Mouse (Mus musculus) adrenal gland (tissue): ENCODE results near the gene Nrxn3.

Source experiments
- intact Hi-C: fragments of 180-260 bp; cut with DNase I; formaldehyde crosslinking; loops from one replicate; pipeline ENCODE4 v1.15.1; 2025

The Nrxn3 gene

DNA sequence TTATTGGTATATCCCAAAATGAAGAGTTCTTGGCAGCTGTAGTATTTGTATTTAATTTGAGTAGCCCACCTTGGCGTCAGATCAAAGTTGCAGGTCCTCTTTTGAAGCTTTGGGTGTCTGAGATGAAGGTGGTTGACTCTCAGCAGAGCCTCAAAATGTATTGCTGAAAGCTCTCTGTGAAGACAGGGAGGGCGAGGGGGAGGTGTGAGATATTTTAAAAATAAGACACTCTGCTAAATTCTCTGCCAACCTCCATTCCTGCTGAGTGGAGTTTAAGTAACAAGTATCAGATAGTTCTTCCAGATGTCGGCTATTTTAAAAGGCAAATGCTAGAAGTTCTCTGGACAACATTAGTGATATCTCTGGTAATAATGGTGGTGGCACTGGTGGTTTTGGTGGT lies 1069.2 kb downstream of the Nrxn3 start:
- intact Hi-C loops: no loop called here

DNA sequence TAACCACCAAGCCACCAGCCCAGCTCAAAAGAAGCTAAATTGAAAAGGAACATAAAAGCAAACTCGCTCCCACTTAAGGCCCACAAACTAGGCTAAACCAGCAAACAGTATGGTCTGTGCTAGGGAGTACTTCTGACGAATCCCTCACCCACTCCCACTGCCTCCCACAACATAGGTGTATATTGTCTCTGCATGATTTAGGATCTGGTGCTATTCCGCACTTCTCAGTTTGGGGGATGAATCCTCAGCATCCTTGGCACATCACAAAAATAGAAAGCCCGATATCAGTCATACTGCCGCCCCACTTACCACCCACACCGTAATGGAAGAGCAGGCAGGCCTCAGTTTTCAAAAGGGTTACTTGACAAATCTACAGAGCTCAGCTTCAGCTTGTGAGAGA lies 1072.1 kb downstream of the Nrxn3 start:
- intact Hi-C loops: no loop called here

DNA sequence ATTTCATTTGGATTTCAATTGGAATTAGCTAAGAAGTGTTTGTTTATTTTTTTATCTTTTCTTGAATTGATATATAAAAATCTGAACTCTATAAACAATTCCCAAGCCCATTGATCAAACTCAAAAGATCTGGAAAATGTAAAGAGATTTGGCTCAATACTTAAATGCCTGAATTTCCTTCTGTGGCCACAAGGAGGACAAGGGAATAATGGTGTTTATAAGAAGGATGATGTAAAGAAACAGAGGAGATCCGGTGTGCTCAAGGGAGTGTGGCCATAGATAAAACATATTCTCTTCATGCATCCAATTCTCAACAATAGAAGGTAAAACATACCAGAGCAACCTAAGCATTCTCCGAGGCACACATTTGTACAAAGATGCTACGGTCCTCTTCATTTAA lies 1085.5 kb downstream of the Nrxn3 start:
- intact Hi-C loops: no loop called here

GRCm38 (mm10) chr12:89810146-89810545 lies 1087.5 kb downstream of the Nrxn3 start:
- intact Hi-C loops: no loop called here

- intact Hi-C loops: no loop called here
These were observed 1089.3 kb downstream of the Nrxn3 start for GRCm38 (mm10) chr12:89811815-89812549.

DNA sequence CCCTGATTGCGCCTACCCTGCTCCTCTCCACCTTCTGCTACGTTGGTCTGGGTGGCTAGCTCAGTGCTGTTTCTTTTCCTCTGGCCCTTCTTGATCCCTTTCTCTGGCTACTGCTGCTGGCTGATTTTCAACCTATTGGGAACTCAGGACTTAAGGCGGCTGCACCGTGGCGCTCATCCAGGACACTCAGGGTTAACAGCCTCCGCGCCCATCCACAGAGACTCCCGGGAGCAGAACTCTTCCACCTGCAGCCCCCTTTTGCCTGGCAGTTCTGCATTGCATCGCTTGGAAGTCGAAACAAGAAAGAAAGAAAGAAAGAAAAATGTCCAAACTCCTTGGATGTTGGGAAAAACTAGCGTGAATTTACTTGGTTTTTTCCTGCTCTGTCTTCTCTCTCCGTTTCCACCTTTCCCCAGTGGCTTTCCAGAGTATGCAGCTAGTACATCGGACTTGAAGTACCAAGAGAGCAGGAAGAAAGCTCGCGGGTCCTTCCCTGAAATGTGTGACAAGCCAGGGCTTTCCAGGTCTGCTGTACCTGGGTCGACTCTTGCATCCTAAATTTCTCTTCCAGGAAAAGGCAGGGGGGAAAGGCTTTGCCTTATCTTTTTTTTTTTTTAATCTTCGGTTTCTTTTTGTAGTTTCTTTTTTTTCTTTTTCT lies 1090.0 kb downstream of the Nrxn3 start:
- intact Hi-C loops: no loop called here

GRCm38 (mm10) chr12:89813294-89813693 lies 1090.6 kb downstream of the Nrxn3 start:
- intact Hi-C loops: no loop called here

DNA sequence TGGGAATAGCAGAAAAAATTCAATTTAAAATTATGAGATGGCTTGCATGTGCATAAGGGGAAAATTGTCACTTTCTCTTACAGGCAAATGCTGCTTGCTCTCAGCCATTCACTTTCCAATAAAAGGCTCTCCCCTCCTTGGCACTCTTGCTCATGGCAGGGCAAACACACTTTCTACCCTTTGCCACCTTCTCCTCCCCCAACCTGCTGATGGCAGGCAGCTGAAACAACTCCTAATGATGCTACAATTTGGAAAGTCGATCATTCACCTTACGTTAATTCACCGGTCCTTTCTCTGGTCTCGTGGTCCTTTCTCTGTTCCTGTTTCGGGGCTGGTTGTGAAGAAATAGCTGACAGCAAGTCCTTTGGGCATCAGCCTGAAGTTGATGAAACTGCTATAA lies 1091.0 kb downstream of the Nrxn3 start:
- intact Hi-C loops: no loop called here

GRCm38 (mm10) chr12:89814536-89814935 lies 1091.9 kb downstream of the Nrxn3 start:
- intact Hi-C loops: no loop called here

DNA sequence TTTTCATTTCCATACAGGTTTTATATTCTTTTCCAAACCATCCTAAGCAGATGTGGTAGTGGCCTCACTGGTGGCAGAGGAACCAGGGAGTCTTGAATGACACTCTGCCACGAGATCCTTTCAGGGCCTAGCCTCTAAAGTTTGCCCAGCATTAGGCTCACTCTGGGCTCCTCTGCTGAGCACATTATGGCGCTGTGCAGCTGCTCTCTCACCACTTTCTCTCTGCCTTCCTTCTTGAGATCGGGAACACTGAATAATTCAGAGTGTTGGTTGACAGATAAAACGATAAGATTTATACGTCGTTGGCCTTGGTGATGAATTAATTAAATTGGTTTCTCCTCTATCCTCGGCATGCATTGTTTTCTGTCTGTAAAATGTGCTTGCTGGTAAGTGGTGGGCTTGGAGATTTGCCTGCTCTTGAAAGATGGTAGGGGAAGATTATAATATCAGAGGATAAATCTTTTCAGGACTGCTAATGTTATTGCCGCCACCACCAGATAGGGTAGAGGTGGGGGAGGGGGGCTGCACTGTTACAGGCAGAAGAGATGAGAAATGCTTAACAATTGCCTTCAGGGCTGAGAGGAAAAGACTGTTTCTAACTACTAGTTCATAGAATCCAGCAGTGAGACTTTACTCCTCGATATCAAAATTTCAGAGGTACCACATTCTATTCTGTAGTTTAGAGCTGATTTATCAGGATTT lies 1094.5 kb downstream of the Nrxn3 start:
- intact Hi-C loops: no loop called here

DNA sequence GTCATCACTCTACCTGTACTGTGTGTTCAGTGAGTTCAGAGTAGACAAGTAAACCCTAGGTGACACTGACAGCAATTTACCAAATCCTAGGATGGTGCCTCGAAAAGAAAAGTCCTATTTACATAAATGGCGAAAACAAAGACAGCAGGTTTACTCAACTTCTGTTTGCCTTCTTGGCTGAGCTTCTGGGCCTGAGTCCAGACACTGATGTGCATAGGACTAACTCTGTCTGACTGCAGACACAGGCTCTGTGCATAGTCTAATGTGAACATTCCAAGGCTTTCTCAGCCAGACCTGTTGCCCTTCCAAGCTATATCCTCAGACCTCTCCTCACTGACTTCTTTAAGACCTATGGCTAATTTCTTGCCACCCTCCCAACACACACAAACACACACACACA lies 1095.5 kb downstream of the Nrxn3 start:
- intact Hi-C loops: no loop called here

- intact Hi-C loops: no loop called here
These were observed 1099.5 kb downstream of the Nrxn3 start for GRCm38 (mm10) chr12:89822141-89822540.

DNA sequence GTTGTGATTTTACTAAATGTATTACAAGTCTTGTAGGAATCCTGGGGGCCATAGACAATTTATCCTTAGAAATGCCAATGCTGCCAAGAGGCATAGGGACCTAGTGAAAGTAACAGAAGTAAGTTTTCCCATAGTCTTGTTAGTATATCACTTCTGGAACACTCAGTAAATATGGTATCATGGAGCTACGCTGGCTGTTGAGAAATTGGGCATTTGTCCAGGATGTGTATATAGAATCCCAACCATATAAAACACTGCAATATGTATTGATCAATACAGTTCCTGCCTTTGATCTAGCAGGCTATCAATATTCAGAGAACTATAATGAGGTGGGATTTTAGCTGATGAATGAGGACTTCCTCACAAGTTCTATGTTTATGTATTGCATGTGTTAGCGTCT lies 1107.3 kb downstream of the Nrxn3 start:
- intact Hi-C loops: no loop called here

DNA sequence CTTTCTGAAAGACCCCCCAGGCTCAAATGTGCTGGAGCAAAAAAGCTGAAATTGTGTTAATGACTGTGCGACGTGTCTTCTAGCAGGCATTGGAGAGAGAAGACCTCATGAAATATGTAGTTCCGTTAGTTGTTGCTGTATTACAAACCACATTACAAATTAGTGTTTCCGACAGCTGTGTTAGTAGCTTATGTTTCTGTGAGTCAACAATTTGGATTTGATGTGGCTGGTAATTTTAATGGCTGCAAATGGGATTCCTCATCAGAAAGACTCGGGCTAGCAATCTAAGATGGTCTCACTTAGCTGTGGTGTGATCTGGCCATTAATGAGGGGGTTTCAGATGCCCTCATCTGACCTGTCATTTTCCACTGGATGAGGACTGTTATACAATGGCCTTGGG lies 1107.7 kb downstream of the Nrxn3 start:
- intact Hi-C loops: no loop called here

DNA sequence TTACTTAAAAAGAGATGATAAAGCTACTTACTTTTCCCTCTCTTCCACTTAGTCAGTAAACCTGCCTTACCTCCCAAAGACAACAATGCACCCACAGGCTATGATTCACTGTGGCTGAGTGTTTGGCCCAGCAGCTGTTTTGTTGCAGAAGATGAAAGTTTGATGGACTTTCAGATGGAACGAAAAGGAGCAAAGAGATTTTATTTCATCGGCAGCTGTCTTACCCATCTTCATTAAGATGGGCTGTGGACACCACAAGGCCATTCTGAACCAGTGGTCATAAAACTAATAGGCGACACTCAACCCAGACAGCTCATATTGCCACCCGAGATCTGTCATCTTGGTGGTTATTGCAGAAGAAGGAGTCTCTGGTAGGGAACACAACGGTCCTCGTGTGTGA lies 1108.6 kb downstream of the Nrxn3 start:
- intact Hi-C loops: no loop called here

- intact Hi-C loops: no loop called here
These were observed 1113.6 kb downstream of the Nrxn3 start for GRCm38 (mm10) chr12:89836271-89836670.

DNA sequence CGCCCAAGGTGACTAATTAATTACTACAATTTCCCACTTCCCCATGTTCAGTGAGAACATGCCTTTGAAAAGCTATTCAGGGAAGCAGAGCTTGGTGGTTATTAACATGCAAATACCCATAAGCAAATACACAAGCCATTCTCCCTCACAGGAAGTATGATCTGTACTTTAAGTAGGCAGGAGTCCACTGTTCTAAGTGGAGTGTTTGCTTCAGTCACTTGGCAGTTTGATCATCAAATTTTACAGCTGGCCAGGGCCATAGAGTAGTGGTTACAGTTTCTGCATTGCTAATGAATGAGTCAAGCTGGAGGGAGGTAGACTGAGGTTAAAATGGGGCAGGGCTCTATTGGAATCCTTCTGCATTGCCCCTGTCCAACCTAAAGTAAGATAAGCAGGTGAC lies 1120.2 kb downstream of the Nrxn3 start:
- intact Hi-C loops: no loop called here

DNA sequence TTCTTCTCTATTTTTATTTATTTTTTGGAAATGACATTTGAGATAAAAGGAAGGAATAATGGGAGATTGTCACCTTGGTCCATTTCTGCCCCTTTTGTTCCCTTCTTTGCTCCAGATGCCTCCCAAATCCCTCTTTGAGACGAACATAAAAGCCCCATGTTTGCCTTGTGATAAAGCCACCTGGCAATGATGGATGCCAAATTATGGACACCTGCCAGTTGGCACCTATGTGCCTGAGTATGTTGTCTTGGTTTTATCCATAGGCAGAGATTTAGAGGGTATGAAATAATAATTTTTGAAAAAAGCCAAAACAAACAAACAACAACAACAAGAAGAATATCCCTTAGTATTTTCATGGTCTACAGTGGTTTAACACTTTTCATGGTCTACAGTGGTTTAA lies 1125.4 kb downstream of the Nrxn3 start:
- intact Hi-C loops: no loop called here

- intact Hi-C loops: no loop called here
These were observed 1131.7 kb downstream of the Nrxn3 start for GRCm38 (mm10) chr12:89854355-89854754.

- intact Hi-C loops: no loop called here
These were observed 1144.4 kb downstream of the Nrxn3 start for GRCm38 (mm10) chr12:89867124-89867523.

DNA sequence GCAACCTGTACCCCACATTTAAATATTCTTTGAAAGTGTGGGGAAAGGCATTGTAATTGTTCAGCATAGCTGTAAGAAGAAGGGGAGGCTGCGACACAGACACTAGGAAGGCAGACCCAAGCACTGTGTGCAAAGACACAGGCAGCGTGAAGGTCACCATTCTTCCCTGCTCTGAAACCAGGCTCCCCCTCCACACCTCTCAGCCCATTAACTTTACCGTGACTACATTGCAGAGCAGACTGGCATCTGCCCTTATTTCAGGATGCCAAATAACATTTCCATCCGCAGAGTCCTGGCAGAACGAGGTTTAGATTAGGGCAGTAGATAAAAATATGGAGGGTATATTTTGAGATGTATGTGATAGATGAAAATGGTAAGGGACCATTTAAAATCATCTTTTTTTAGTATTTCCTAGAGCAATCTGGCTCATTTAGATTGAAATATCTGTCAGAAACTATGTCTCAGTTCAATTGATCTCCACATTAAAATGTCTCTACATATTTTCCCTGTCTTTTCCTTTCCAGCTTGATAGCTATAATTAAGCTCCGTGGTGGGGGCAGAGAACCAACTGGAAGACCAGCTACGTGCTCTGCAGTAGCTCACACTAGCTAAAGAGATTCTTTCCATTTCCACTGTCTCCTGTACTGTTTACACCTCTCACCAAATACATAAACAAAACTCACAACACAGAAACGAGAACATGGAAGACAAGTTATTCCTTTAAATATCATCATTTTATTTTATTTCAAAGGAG lies 1160.1 kb downstream of the Nrxn3 start:
- intact Hi-C loops: no loop called here

- intact Hi-C loops: no loop called here
These were observed 1161.9 kb downstream of the Nrxn3 start for GRCm38 (mm10) chr12:89884576-89884975.
